Mouse (Mus musculus) forebrain, embryonic 16.5 days (tissue): ENCODE data around the gene Bhlhe23. TPM values are rescaled to one million over a fixed set of nuclear protein-coding genes. Genes with fewer than 3 reads are reported as not detected.
A peak's percentile ranks its signal among the peaks of the same experiment; 100 is the strongest.

Source experiments
- ATAC-seq: fragments of 200-750 bp; cut with Nextera tagmentation; 2 replicates; pipeline ENCODE4 v1.8.0; 2017; ENCODE audit warnings: mild to moderate bottlenecking, moderate library complexity
- H3K27ac ChIP-seq: fragments of 300-500 bp; sonication (generic); 2 replicates; pipeline ENCODE4 v1.5.1; 2014; ENCODE audit warnings: low read length, control low read depth
- H3K27me3 ChIP-seq: fragments of 300-500 bp; sonication (generic); replicated peaks from 2 replicates; pipeline ENCODE4 v1.6.1; 2014; ENCODE audit warnings: low read length; ENCODE audit not compliant: control insufficient read depth, insufficient read depth
- H3K36me3 ChIP-seq: fragments of 300-500 bp; sonication (generic); 2 replicates; pipeline ENCODE4 v1.6.1; 2014; ENCODE audit not compliant: control insufficient read depth, insufficient read depth
- H3K4me1 ChIP-seq: fragments of 300-500 bp; sonication (generic); replicated peaks from 2 replicates; pipeline ENCODE4 v1.6.1; 2014; ENCODE audit warnings: low read length; ENCODE audit not compliant: control insufficient read depth, insufficient read depth
- H3K4me2 ChIP-seq: fragments of 300-500 bp; sonication (generic); 2 replicates; pipeline ENCODE4 v1.6.1; 2014; ENCODE audit warnings: mild to moderate bottlenecking, low read length, control low read depth
- H3K4me3 ChIP-seq: fragments of 300-500 bp; sonication (generic); replicated peaks from 2 replicates; pipeline ENCODE4 v1.5.1; 2014; ENCODE audit warnings: mild to moderate bottlenecking, low read length, control low read depth
- H3K9ac ChIP-seq: fragments of 300-500 bp; sonication (generic); replicated peaks from 2 replicates; pipeline ENCODE4 v1.6.1; 2014; ENCODE audit warnings: low read depth, low read length, control low read depth
- H3K9me3 ChIP-seq: fragments of 300-500 bp; sonication (generic); 2 replicates; pipeline ENCODE4 v1.6.1; 2016; ENCODE audit warnings: low read length; ENCODE audit not compliant: control insufficient read depth
- WGBS: fragments of 180-500 bp; shearing (Covaris S2); extraction: QIAGEN DNeasy Blood & Tissue Kit; methylation state at CpG from one replicate; pipeline ENCODE4 v1.1.7; 2014; 5-methylcytosine and 5-hydroxymethylcytosine counted together
- polyA plus RNA-seq: library from polyadenylated mRNA; unstranded; fragments of >200 nt; fragmentation: Nextera tagmentation; extraction: Ambion mirVana; gene quantifications from 2 replicates; pipeline ENCODE4 v1.2.1, GENCODE M21; 2015

Gene Bhlhe23
- polyA plus RNA-seq, 1 experiment from 2014 or later = 0.13 TPM

DNA sequence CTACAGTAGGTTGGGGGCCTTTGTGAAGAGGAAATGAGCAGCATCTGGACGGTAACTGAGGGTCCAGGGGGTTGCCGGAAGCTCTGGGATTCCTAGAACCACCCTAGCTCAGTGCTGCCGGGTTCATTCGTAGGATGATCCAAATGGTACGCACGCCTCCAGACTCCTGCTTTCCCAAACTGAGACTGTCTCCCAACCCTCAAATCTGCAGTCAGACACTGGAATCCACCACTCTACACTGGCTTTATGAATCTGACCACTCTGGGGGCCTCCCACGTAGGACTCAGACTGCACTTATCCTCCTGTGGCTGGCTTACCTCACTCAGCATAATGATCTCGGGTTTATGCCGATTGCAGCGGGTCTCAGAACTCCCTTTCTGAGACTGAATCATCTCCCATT, 32.8 kb upstream of the Bhlhe23 start:
- Histone ChIP-seq H3K9me3 (no peaks in the 10 kb centered on the region), H3K27ac (no peak overlapping the region), H3K36me3 (no peaks in the 10 kb centered on the region), H3K9ac (no peak overlapping the region), H3K4me1 (no peaks in the 10 kb centered on the region), H3K27me3 (no peaks in the 10 kb centered on the region), H3K4me3 (no peak overlapping the region), H3K4me2 (no peak overlapping the region)
- 74% methylated on average over 10 of the region's 10 CpGs for WGBS
- no peak for ATAC-seq

DNA sequence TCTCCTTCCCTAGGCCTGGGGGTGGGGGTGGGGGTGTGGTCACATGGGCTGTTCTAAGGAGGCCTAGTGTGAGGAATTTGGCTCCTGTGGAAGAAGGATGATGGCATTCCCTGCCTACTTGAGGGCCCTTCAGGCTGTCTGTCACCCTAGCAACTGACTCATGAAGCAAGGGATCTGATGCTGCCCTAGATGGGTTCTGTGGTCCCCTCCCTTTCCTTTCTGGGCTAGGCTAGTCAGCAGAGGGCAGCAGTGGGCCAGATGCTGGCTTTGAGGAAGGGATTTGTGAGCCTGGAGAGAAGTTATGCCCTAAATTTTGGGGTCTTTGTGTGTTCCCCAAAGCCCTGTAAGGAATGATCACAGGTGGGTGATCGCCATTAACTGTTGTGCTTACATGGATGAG, 29.3 kb upstream of the Bhlhe23 start:
- Histone ChIP-seq H3K4me3 (no peak overlapping the region), H3K27ac (no peak overlapping the region), H3K36me3 (no peaks in the 10 kb centered on the region), H3K9ac (no peak overlapping the region), H3K4me2 (no peak overlapping the region), H3K4me1 (no peaks in the 10 kb centered on the region), H3K9me3 (no peaks in the 10 kb centered on the region), H3K27me3 (no peaks in the 10 kb centered on the region)
- WGBS = 48% methylated on average over 1 of the region's 1 CpGs
- ATAC-seq = peak; percentile 61; the same call in 1 of the 2 replicates

DNA sequence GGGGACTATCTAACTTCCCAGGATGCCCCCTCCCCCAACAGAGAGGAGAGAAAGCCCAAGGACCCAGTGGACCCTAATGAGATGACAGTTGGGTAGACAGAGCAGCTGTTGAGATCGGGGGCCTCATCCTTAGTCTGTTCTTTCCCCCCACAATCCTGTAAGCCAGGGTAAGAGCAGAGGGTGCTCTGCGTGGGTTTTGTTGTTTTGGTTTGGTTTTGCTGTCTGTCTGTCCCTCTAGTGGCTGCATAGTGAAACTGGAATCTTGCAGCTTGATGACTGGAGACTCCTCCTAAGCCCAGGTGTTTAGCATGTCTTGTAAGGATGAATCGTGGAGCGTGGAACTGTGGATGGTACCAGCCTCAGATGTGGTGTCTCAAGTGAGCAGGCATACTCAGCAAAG, 19.3 kb upstream of the Bhlhe23 start:
- no peak overlapping the region for H3K4me3 ChIP-seq
- no peak overlapping the region for H3K27ac ChIP-seq
- 61% methylated on average over 4 of the region's 4 CpGs for WGBS
- H3K9ac ChIP-seq = no peak overlapping the region
- no peaks in the 10 kb centered on the region for H3K27me3 ChIP-seq
- H3K4me1 ChIP-seq = 0 out of 2 replicates have a peak, but pooled peaks cover 4% of the 10 kb centered on the region
- H3K9me3 ChIP-seq = no peaks in the 10 kb centered on the region
- H3K4me2 ChIP-seq = no peak overlapping the region
- no peaks in the 10 kb centered on the region for H3K36me3 ChIP-seq
- no peak for ATAC-seq

DNA sequence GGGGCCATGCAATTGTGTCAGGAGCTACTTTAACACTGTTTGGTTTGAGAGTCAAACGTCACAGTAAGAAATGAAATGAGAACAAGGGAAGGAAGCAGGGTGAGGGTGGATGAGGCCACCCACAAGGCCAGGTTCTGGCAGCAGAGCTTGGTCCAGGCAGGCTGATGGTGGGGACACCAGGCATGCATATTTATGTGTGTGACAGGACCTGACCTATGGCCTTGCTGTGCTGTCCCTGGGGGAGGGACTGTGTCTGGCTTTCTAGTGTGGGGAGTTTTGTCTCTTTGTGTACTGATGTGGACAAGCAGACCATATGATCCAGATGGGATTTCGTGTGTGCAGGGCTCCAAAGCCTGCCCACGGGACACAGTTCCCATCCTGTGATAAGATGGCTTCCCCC, 18.9 kb upstream of the Bhlhe23 start:
- WGBS = 48% methylated on average over 3 of the region's 3 CpGs
- 0 out of 2 replicates have a peak, but pooled peaks cover 4% of the 10 kb centered on the region for H3K4me1 ChIP-seq

GRCm38 (mm10) chr2:180794422-180794821, 17.7 kb upstream of the Bhlhe23 start:
- H3K27me3 ChIP-seq = no peaks in the 10 kb centered on the region
- no peaks in the 10 kb centered on the region for H3K9me3 ChIP-seq
- no peak overlapping the region for H3K4me3 ChIP-seq
- H3K27ac ChIP-seq = no peak overlapping the region
- H3K36me3 ChIP-seq = no peaks in the 10 kb centered on the region
- H3K4me1 ChIP-seq = peaks cover 12% of the 10 kb centered on the region
- no peak overlapping the region for H3K9ac ChIP-seq
- ATAC-seq = no peak
- WGBS = 89% methylated on average over 2 of the region's 2 CpGs
- no peak overlapping the region for H3K4me2 ChIP-seq

More for the DNA sequence above, 18.9 kb upstream of the Bhlhe23 start:
- Histone ChIP-seq H3K27ac (no peak overlapping the region), H3K4me2 (no peak overlapping the region), H3K36me3 (no peaks in the 10 kb centered on the region), H3K9ac (no peak overlapping the region), H3K27me3 (no peaks in the 10 kb centered on the region), H3K4me3 (no peak overlapping the region), H3K9me3 (no peaks in the 10 kb centered on the region)
- no peak for ATAC-seq

DNA sequence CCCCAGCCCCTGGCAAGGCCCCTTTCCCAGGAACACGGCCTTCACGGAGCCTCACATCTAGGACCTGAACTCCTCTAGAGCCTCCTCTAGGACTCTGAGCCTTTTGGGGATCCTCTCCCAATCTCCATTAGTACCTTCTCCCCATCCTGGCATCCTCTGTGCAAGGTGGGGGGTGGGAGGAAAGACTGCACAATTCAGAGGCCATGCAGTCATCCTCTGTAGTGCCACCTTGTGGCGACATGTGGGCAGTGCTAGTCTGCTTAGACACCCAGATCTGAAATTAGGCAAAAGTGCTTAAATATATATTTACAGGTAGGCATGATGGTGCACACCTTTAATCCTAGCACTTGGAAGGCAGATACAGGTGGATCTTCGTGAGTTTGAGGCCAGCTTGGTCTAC, 15.0 kb upstream of the Bhlhe23 start:
- Histone ChIP-seq H3K36me3 (no peaks in the 10 kb centered on the region), H3K9ac (no peak overlapping the region), H3K27me3 (no peaks in the 10 kb centered on the region), H3K27ac (no peak overlapping the region), H3K9me3 (no peaks in the 10 kb centered on the region), H3K4me2 (no peak overlapping the region), H3K4me1 (peaks cover 28% of the 10 kb centered on the region), H3K4me3 (no peak overlapping the region)
- no peak for ATAC-seq
- WGBS = 39% methylated on average over 4 of the region's 4 CpGs

DNA sequence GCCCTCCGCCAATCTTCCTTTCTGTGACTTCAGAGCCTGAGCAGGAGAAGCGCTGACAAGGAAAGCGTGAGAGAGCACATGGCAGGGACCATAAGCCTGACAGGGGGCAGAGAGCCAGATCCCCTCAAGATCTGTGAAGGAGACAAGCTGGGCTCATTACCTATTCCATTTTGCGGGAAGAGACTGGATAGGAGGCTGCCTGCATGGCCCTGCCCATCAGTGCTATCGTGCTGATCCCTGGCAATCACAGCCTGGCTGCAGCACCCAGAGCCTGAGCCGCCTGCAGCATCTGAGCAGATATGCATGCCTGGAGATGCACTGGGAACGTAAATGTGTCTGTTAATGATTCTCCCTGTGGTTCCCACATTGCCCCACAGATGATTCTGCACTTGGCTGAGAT, 12.1 kb upstream of the Bhlhe23 start:
- H3K36me3 ChIP-seq = no peaks in the 10 kb centered on the region
- H3K4me3 ChIP-seq = no peak overlapping the region
- no peaks in the 10 kb centered on the region for H3K9me3 ChIP-seq
- ATAC-seq = peak; percentile 89
- peaks cover 28% of the 10 kb centered on the region for H3K4me1 ChIP-seq
- WGBS = 10% methylated on average over 6 of the region's 7 CpGs
- H3K27me3 ChIP-seq = no peaks in the 10 kb centered on the region
- H3K9ac ChIP-seq = no peak overlapping the region
- H3K4me2 ChIP-seq = peak overlapping the region; percentile 28
- peak overlapping the region; percentile 58 for H3K27ac ChIP-seq

GRCm38 (mm10) chr2:180788386-180788785, 11.7 kb upstream of the Bhlhe23 start:
- no peak overlapping the region for H3K9ac ChIP-seq
- H3K36me3 ChIP-seq = no peaks in the 10 kb centered on the region
- H3K27ac ChIP-seq = peak overlapping the region; percentile 60
- H3K9me3 ChIP-seq = no peaks in the 10 kb centered on the region
- WGBS = 30% methylated on average over 2 of the region's 2 CpGs
- no peaks in the 10 kb centered on the region for H3K27me3 ChIP-seq
- H3K4me2 ChIP-seq = no peak overlapping the region
- H3K4me1 ChIP-seq = peaks cover 28% of the 10 kb centered on the region
- no peak; the same call in 1 of the 2 replicates for ATAC-seq
- H3K4me3 ChIP-seq = no peak overlapping the region

DNA sequence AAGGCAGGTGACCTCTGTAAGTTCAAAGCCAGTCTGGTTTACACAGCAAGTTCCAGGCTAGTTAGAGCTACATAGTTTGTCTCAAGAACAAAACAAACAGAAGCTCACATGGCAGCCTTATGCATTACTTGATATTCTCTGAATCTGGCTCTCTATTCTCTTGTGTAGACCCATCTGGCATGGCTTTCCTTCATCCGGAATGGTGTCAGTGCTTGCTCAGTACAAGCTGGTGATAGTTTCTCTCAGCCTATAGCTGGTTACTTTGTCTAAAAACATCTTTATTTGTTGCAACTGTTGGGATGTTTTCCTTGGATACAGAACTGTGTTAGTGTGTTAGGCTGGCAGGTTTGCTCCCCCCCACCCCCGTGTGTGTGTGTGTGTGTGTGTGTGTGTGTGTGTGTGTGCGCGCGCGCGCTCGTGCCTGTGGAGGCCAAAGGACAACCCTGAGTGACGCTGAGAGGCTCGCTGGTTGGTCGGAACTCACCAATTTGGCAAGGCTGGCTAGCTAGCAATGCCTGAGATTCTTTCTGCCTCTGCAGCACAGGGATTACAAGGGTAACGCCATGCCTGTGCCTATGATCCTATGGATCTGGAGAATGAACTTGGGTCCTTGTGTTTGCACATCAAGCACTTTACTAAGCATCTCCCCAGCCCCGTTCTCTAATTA, 11.0 kb upstream of the Bhlhe23 start:
- Histone ChIP-seq H3K36me3 (no peaks in the 10 kb centered on the region), H3K9me3 (no peaks in the 10 kb centered on the region), H3K4me3 (no peak overlapping the region), H3K27me3 (no peaks in the 10 kb centered on the region), H3K9ac (no peak overlapping the region), H3K4me2 (no peak overlapping the region), H3K4me1 (peaks cover 28% of the 10 kb centered on the region), H3K27ac (peak overlapping the region; percentile 60)
- WGBS = 60% methylated on average over 13 of the region's 13 CpGs
- peak; percentile 52 for ATAC-seq

DNA sequence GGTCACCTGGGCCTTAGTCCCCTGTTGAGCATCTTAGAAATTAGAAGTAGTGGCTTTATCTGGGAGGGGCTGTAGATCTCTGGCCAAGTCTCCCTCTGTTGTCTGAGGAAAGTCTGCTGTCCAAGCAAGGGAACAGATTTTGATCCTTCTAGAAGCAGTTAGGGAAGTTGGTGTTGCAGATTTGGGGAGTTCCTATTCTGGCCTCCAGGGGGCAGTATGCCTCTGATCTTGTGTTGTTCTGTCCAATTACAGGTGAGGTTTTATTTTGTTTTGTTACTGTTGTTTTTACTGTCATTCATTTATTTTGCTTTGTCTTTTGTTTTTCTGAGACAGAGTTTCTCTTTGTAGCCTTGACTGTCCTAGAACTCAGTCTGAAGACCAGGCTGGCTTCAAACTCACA, 10.0 kb upstream of the Bhlhe23 start:
- H3K9me3 ChIP-seq = no peaks in the 10 kb centered on the region
- no peak overlapping the region for H3K9ac ChIP-seq
- no peak overlapping the region for H3K4me2 ChIP-seq
- H3K4me3 ChIP-seq = no peak overlapping the region
- H3K4me1 ChIP-seq = peaks cover 28% of the 10 kb centered on the region
- no peaks in the 10 kb centered on the region for H3K36me3 ChIP-seq
- H3K27ac ChIP-seq = no peak overlapping the region
- no peaks in the 10 kb centered on the region for H3K27me3 ChIP-seq
- no peak for ATAC-seq
